Mouse (Mus musculus): Measurements from ENCODE around the gene Pard6b. TPM values are rescaled to one million over a fixed set of nuclear protein-coding genes. Genes with fewer than 3 reads are reported as not detected.
"Not testable (repeated sequence)": the region's sequence is repeated elsewhere in the genome, so short reads cannot be mapped to it uniquely, and the experiment has no call there.

The Pard6b gene
- total RNA-seq (2021), result 1 to 10 TPM; 4.2 TPM

- DNase-seq (ENCODE audit: extremely low spot score in 1 of 2, low spot score in 1 of 2), result peak; percentile 86 to 87
Observed at GRCm38 (mm10) chr2:168080431-168081246, at the start of gene Pard6b. Gene Pard6b (plus strand): TSS chr2:168081004.

DNA sequence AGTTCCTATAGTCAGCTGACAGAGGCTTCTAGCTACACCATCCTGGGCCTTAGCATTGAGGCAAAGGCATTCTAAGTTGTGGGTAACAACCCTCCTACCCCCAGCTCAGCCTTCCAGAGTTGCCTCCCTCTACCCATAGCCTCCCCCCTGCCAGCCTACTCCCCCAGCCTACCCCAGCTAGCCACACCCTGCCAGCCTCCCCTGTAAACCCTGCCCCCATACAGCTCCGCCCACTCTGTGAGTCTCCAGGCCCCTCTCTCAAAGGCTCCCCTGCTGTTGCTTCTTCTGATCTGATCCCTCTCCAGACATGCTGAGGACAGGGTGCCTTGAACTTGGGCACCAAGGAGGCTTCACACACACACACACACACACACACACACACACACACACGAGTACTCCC is 49.0 kb upstream of the Pard6b start:
- no peak for DNase-seq (ENCODE audit: extremely low spot score in 1 of 2, low spot score in 1 of 2)

DNA sequence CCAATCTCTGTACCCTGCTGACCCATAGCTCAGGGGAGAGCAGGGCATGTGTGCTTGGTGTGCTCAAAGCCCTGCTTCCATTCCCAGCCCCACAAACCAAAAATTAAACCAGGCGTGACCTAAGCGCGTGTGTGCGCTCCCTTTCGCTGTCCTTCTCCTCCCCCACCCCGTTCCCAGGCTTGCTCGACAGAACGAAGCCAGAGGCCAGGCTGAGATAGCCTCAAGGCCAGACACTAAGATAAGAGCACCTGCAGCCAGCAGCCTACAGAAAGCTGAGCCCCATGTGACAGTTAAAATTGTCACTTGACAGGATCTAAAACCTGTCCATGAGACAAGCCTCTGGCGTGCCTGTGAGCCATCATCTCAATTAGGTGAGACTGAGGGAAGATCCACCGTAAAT is 46.9 kb upstream of the Pard6b start:
- no peak for DNase-seq (ENCODE audit: extremely low spot score in 1 of 2, low spot score in 1 of 2)

DNA sequence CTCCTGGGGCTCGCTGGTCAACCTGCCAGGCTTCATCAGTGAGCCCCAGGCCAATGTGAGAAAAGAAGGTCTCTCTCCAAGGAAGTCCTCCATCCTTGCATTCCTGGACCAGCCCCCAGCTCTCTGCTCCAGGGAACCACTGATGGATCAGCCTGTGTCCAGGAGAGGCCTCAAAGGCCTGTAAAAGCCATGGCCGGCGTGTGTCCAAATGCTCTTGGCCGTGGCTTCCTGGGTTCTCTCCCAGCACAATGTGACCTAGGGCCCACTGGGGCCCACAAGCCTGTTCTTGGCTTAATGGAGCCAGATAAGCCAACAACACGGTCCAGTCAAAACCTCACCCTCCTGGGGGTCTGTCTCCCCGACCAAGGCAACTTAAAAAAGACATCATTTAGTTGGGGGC is 44.9 kb upstream of the Pard6b start:
- DNase-seq (ENCODE audit: extremely low spot score in 1 of 2, low spot score in 1 of 2), result no peak

- no peak for DNase-seq (ENCODE audit: extremely low spot score in 1 of 2, low spot score in 1 of 2)
Observed at GRCm38 (mm10) chr2:168037063-168037462, 43.7 kb upstream of the Pard6b start.

DNA sequence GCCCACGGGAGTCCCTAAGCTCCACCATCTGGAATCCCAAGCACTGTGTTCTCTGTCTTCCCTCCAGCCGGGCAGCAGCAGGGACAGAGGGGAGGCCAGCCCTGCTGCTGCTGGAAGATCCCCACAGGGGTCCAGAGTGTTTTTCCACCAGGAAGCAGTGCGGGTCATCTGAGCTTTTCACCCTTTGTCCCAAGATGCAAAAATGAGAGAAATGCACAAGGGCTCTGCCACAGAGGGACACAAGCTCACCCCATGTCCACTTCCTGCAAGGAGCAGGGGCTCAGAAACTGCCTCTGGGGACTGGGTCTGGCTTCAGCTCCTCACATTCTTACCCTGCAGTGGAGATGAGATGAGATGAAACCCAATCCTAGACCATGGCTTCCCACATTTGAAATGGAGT is 40.1 kb upstream of the Pard6b start:
- DNase-seq (ENCODE audit: extremely low spot score in 1 of 2, low spot score in 1 of 2), result no peak

DNA sequence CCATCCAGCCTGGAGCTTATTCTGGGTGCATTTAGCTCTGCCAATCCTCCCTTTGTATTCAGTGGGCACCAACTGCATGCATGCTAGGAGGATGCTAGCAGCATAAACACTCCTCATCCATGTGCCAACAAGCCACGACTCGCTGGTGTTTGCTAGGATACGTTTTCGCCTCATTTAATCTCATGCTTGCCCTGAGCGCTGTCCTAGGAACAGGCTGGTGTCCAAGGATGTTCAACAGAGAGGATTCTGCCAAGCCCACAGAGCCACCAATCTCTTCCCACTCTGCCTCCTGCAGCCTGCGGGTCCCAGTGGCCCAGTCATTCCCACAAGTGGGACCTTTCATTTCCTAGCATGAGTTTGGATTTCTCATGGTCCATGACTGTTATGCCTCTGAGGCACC is 38.8 kb upstream of the Pard6b start:
- no peak for DNase-seq (ENCODE audit: extremely low spot score in 1 of 2, low spot score in 1 of 2)

GRCm38 (mm10) chr2:168044681-168045287 is 36.0 kb upstream of the Pard6b start:
- DNase-seq (ENCODE audit: extremely low spot score in 1 of 2, low spot score in 1 of 2), result no peak

GRCm38 (mm10) chr2:168045357-168045756 is 35.4 kb upstream of the Pard6b start:
- no peak for DNase-seq (ENCODE audit: extremely low spot score in 1 of 2, low spot score in 1 of 2)

DNA sequence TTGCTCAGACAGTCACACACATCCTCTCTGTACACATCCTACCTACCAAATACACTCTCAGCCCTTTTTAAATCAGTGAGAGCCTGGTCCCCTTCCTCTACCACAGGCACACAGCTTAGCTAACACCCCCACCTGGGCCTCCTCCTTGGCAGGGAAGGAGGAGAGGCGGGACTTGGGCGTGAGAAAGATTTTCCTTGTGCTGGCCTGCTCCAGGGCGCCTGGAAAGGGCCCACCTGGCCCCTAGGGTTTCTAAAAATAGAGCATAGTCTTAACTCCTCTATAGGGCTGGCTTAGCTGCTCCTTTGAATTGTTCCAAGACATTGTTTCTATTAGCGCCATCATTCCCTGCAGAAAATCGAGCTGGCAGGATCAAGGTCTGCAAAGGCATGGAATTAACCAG is 35.0 kb upstream of the Pard6b start:
- no peak for DNase-seq (ENCODE audit: extremely low spot score in 1 of 2, low spot score in 1 of 2)

GRCm38 (mm10) chr2:168046467-168046866 is 34.3 kb upstream of the Pard6b start:
- no peak for DNase-seq (ENCODE audit: extremely low spot score in 1 of 2, low spot score in 1 of 2)

- no peak for DNase-seq (ENCODE audit: extremely low spot score in 1 of 2, low spot score in 1 of 2)
Observed at GRCm38 (mm10) chr2:168049002-168049635, 31.7 kb upstream of the Pard6b start.

GRCm38 (mm10) chr2:168050000-168050942 is 30.5 kb upstream of the Pard6b start:
- DNase-seq (ENCODE audit: extremely low spot score in 1 of 2, low spot score in 1 of 2), result no peak

- no peak for DNase-seq (ENCODE audit: extremely low spot score in 1 of 2, low spot score in 1 of 2)
Observed at GRCm38 (mm10) chr2:168052156-168052555, 28.6 kb upstream of the Pard6b start.

DNA sequence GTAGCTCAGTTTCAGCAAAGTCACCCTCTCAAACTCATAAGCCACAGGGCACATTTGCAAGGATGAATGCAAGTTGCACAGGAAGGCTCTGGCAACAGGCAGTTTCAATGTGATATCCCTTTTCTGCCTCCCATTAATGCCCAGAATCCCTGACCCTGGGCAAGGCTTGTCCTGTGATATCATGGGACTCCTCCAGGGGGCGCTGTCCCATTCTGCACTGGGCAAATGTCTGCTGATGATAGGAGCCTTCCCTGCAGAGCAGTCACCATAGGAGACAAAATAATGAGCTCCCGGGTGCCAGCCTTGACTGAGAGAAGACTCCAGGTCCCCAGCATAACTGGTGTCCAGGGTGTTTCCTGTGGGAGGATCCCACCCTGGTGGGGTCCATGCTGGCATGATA is 28.1 kb upstream of the Pard6b start:
- DNase-seq (ENCODE audit: extremely low spot score in 1 of 2, low spot score in 1 of 2), result peak in 1 of 2 experiments; percentile 49

- DNase-seq (ENCODE audit: extremely low spot score in 1 of 2, low spot score in 1 of 2), result no peak
Observed at GRCm38 (mm10) chr2:168054142-168054541, 26.7 kb upstream of the Pard6b start.

- DNase-seq (ENCODE audit: extremely low spot score in 1 of 2, low spot score in 1 of 2), result no peak
Observed at GRCm38 (mm10) chr2:168055910-168056665, 24.7 kb upstream of the Pard6b start.

- DNase-seq (ENCODE audit: extremely low spot score in 1 of 2, low spot score in 1 of 2), result no peak
Observed at GRCm38 (mm10) chr2:168056666-168056933, 24.2 kb upstream of the Pard6b start.

GRCm38 (mm10) chr2:168057876-168058275 is 22.9 kb upstream of the Pard6b start:
- DNase-seq (ENCODE audit: extremely low spot score in 1 of 2, low spot score in 1 of 2), result not testable (repeated sequence)
